Mouse (Mus musculus) left cerebral cortex, postnatal 14 days (tissue): ENCODE measurements around the gene Stk38l. TPM values are rescaled to one million over a fixed set of nuclear protein-coding genes. Genes with fewer than 3 reads are reported as not detected.
A peak's percentile ranks its signal among the peaks of the same experiment; 100 is the strongest.
"Not testable (repeated sequence)": the region's sequence is repeated elsewhere in the genome, so short reads cannot be mapped to it uniquely, and the experiment has no call there.

Experiments used
- DNase-seq, 2 experiments: peaks; one replicate each; pipeline ENCODE4 v3.0.0; 2021 to 2022; ENCODE audit warnings: low spot score in 2 of 2, mixed read lengths in 1 of 2
- intact Hi-C: fragments of 180-260 bp; cut with DNase I; formaldehyde crosslinking; loops from one replicate; pipeline ENCODE4 v1.15.1; 2025
- total RNA-seq, 2 experiments: library from RNA; stranded (reverse); gene quantifications; 2 replicates each; pipeline ENCODE4 v1.2.3; 2021

The Stk38l gene
- total RNA-seq, 2 experiments from 2014 or later: 19.1 to 19.3 TPM

- intact Hi-C loops: loop anchor here (5.0 kb wide), 1 partner anchor 100 kb away; no protein-coding TSS in a partner anchor
- peak in 1 of 2 experiments; percentile 21 for DNase-seq
These were observed 37.6 kb downstream of the Stk38l start for GRCm38 (mm10) chr6:146762264-146762898.

GRCm38 (mm10) chr6:146764593-146764992 lies 39.8 kb downstream of the Stk38l start:
- intact Hi-C loops: loop anchor here (5.0 kb wide), 1 partner anchor 102 kb away; no protein-coding TSS in a partner anchor
- DNase-seq: no peak

- DNase-seq: no peak
- intact Hi-C loops: no loop called here
These were observed 40.5 kb downstream of the Stk38l start for GRCm38 (mm10) chr6:146765270-146765669.

GRCm38 (mm10) chr6:146768813-146769404 lies 44.1 kb downstream of the Stk38l start:
- intact Hi-C loops: no loop called here
- DNase-seq: no peak

GRCm38 (mm10) chr6:146770005-146770745 lies 45.4 kb downstream of the Stk38l start:
- intact Hi-C loops: no loop called here
- DNase-seq: no peak

GRCm38 (mm10) chr6:146770808-146771207 lies 46.0 kb downstream of the Stk38l start:
- intact Hi-C loops: no loop called here
- no peak for DNase-seq

- DNase-seq, intact Hi-C loops: not testable (repeated sequence)
These were observed 51.1 kb downstream of the Stk38l start for GRCm38 (mm10) chr6:146775864-146776263.

GRCm38 (mm10) chr6:146776610-146777389 lies 52.0 kb downstream of the Stk38l start:
- intact Hi-C loops: no loop called here
- DNase-seq: no peak

- intact Hi-C loops: no loop called here
- DNase-seq: no peak
These were observed 53.3 kb downstream of the Stk38l start for GRCm38 (mm10) chr6:146778055-146778454.

GRCm38 (mm10) chr6:146781566-146781965 lies 56.8 kb downstream of the Stk38l start:
- intact Hi-C loops: no loop called here
- no peak for DNase-seq

- no peak for DNase-seq
These were observed 68.7 kb downstream of the Stk38l start for GRCm38 (mm10) chr6:146793527-146793926.

GRCm38 (mm10) chr6:146795166-146795923 lies 70.5 kb downstream of the Stk38l start:
- DNase-seq: no peak
- intact Hi-C loops: no loop called here

More at GRCm38 (mm10) chr6:146793527-146793926, 68.7 kb downstream of the Stk38l start:
- intact Hi-C loops: no loop called here

GRCm38 (mm10) chr6:146795924-146796545 lies 71.2 kb downstream of the Stk38l start, which contains the start of gene Arntl2:
Gene Arntl2 (plus strand): TSS chr6:146796055.
- intact Hi-C loops: no loop called here

GRCm38 (mm10) chr6:146797446-146797845 lies 72.7 kb downstream of the Stk38l start:
- no peak for DNase-seq
- intact Hi-C loops: no loop called here

More at GRCm38 (mm10) chr6:146795924-146796545, 71.2 kb downstream of the Stk38l start, which contains the start of gene Arntl2:
- peak; percentile 49 to 72 for DNase-seq

GRCm38 (mm10) chr6:146809991-146810390 lies 85.2 kb downstream of the Stk38l start:
- intact Hi-C loops: no loop called here
- DNase-seq: no peak

- intact Hi-C loops: no loop called here
- DNase-seq: no peak
These were observed 88.2 kb downstream of the Stk38l start for GRCm38 (mm10) chr6:146813007-146813406.

GRCm38 (mm10) chr6:146820177-146820965 lies 95.6 kb downstream of the Stk38l start:
- no peak for DNase-seq
- intact Hi-C loops: loop anchor here (10.0 kb wide), 1 partner anchor 424 kb away; no protein-coding TSS in a partner anchor
